Mouse (Mus musculus): Measurements from ENCODE around the gene Usf3. TPM values are rescaled to one million over a fixed set of nuclear protein-coding genes. Genes with fewer than 3 reads are reported as not detected.

Usf3 gene
- polyA plus RNA-seq, 2 experiments from 2014 or later: 3.9 to 5.2 TPM

GRCm38 (mm10) chr16:44173966-44174530, 1.0 kb downstream of the Usf3 start:
- ATAC-seq: no peak

DNA sequence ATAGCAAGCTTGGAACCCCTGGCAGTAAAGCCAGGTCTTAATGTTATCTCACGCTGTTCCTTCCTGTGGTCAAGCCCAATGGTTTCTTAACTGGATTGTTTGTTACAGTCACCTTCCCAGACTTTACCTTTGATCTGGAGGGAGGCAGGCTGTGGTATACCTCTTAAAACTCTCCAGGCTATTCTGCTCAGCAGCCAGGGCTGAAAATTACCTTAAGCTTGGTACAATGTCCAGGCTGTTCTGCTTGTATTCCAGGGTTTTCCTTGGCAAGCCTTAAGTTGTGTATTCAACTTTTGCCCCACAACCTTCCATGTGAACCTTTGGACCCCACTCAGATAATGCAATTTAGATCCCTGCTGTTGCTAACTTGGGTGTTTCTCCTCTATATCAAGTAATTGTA, 2.0 kb downstream of the Usf3 start:
- ATAC-seq: no peak

DNA sequence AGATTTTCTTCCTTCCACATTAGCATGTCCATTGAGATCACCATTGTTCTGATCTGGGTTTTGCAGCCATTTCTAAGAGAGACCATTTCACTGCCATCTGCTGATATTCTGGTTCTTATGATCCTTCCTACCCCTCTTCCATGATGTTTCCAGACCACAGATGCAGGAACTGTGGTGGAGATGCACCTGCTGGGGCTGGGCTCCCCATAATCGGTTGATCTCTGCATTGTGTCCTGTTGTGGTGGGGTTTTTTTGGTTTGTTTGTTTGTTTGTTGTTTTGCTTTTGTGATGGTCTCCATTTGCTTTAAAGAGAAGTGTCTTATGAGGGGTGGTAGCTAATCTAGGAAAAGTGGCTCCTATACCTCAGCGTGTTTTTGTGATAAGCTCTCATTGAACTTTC, 3.5 kb downstream of the Usf3 start:
- no peak for ATAC-seq

- no peak for ATAC-seq
Measured at GRCm38 (mm10) chr16:44178555-44178954, 5.5 kb downstream of the Usf3 start.

DNA sequence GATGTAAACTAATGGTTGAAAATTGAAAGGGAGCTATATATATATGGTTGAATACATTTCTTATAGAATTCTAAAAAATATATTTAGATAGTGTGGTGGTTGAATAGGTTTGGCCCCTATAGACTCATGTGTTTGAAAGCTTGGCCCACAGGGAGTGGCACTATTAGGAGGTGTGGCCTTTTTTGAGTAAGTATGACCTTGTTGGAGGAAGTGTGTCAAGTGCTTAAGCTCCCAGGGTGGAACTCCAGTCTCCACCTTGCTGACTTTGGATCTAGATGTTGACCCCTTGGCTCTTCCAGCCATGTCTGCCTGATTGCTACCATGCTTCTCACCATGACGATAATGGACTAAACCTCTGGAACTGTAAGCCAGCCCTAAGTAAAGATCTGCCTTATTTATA, 9.6 kb downstream of the Usf3 start:
- ATAC-seq: no peak

DNA sequence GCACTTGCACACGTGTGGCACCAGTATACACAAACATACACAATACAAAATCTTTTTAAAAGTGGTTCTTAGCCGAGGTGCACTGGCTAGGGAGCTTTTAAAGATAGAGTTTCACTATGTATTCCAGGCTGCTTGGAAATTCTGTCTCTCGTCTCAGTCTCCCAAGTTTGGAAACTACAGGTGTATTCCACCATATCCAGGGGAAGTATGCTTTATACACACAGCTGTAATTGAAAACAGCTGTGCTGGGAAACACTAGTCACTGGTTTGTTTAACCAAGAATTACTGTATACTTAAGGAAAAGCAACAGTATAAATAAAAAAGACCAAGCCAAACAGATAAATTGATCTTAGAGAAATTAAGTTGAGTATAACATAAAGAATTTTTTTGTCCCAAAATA, 11.7 kb downstream of the Usf3 start:
- ATAC-seq: no peak

DNA sequence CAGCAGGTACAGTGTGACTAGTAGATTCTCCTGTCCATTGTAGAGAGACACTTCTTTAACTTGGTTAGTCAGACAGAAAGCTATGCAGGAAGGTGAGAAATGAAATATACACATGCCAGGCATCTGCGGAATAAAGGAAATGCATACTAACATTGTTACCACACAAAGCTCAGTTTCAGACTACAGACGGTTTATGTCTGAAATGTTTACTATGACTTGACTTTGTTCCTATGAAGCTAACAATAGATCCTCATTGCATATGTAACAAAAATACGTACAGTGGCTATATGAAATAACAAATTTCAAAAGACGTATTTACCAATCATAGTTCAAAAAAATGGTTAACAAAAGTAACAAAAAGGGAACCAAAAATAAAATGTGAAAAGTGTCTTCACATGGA, 14.1 kb downstream of the Usf3 start:
- ATAC-seq: no peak

- ATAC-seq: no peak
Measured at GRCm38 (mm10) chr16:44188766-44189165, 15.7 kb downstream of the Usf3 start.

DNA sequence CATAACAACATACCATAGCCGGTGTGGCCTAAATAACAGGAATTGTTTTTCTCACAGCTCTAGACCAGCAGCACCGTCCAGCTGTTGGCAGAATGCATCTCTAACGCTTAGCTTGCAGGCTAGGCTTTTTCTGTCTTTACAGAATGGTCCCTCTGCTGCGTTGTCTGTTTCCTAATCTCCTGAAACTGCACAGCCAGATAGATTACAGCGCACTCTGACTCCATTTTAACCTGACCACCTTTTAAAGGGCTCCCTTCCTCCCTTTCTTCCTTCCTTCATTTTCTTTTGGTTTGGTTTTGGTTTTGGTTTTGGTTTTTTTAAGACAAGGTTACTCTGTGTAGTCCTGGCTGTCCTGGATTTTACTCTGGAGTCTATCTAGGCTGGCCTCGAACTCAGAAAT, 17.0 kb downstream of the Usf3 start:
- peak; percentile 83 for ATAC-seq

DNA sequence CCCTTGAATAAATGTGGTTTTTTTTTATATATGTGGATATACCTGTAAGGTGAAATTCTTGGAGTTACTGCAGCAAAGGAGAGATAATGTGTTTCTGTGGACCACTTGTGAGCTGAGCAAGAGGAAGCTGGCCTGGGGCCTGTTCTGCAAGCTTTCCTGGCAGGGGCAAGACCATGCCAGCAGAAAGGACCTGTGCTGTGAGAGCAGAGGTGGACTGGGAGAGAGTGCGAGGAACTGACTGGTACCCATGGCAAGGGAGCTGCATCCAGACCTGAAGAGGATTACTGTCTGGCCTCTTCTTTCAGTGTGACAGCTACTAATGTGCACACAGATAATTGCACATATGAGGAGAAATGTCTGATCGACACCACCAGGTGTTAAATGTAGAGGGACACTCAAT, 17.9 kb downstream of the Usf3 start:
- no peak for ATAC-seq

GRCm38 (mm10) chr16:44199066-44199703, 26.1 kb downstream of the Usf3 start:
- no peak for ATAC-seq

- ATAC-seq: no peak
Measured at GRCm38 (mm10) chr16:44200146-44200545, 27.1 kb downstream of the Usf3 start.

DNA sequence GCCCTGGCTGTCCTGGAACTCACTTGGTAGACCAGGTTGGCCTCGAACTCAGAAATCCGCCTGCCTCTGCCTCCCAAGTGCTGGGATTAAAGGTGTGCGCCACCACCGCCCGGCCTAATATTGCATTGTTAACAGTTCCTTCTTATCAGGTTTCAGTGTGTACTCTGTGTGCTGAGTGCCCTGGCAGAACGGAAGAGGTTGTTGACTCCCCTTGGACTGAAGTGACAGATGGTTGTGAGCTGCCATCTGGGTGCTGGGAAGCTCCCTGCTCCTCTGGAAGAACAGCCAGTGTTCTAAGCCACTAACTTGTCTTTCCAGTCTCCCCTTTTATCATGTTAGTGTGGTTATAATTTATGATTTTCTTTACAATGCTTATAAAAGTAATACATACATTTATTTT, 31.3 kb downstream of the Usf3 start:
- ATAC-seq: no peak

DNA sequence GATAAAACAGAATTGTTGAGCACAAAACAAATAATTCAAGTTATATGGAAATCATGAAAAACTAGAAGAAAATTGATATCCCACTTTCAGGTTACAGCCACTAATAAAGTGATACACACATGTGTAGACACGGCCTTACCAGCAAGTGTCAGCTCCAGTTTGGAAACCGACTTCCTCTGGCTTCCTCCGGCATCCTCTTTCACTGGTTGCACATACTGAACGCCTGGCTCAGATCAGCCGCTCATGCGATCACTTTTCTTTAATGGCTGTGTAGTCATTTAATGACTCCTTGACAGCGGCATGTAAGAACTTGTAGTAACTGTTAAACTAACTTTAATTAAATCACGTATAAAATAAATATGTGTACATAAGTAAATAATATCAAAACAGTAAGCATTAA, 32.9 kb downstream of the Usf3 start:
- no peak for ATAC-seq

DNA sequence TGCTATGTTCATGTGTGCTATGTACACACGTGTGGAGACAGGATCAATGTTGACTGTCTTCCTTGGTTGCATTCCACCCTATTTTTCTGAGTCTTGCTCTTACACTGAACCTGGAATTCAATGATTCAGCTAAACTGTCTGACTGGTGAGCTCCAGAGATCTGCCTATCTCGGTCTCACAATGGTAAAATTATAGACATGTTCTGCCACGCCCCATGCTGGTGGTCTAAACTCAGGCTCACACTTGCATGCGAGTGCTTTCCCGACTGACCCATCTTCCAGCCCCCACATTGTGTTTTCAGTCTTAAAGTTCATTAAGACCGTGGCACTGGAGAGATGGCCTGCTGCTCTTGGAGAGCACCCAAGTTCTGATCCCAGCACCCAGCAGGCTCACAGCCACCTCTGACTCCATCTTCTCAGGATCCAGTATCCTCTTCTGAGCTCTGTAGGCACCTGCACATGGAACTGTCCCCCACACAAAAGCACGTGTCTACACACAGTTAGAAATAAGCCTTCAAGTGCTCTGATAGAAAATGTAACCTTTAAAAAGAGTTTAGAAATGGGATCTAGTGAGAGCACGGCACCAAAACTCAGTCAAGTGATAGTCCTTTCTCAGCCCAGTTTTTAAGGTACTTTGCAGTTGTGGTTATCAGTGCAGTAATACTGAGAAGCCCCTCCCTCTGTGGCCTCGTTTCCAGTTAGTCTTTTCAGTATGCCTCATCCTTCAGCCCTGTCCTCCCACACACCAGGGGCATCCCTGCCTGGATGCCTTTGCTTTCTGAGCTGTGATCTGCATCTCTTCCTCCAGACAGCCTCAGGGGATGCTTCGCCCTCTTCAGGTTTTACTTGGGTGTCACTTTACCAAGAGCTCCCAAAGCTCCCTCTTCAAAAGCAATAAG, 37.4 kb downstream of the Usf3 start:
- peak; percentile 32 for ATAC-seq

GRCm38 (mm10) chr16:44211054-44211414, 38.0 kb downstream of the Usf3 start:
- ATAC-seq: no peak

GRCm38 (mm10) chr16:44212703-44213102, 39.7 kb downstream of the Usf3 start:
- ATAC-seq: no peak

GRCm38 (mm10) chr16:44215513-44215912, 42.5 kb downstream of the Usf3 start:
- ATAC-seq: no peak

GRCm38 (mm10) chr16:44216417-44216816, 43.4 kb downstream of the Usf3 start:
- no peak for ATAC-seq

DNA sequence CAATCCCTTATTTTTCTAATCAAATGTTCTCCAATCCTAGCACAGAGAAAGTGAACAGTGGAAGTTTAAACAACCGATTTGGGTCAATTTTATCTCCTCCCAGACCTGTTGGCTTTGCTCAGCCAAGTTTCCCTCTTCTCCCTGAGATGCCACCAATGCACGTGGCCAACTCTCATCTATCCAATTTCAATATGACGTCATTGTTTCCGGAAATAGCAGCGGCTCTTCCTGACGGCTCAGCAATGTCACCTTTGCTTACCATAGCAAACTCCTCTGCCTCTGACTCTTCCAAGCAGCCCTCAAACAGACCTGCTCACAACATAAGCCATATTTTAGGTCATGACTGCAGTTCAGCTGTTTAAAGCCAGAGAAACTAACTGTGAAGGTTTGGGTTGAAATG, 48.4 kb downstream of the Usf3 start:
- ATAC-seq: no peak

- ATAC-seq: no peak
Measured at GRCm38 (mm10) chr16:44226706-44227291, 53.8 kb downstream of the Usf3 start.

- no peak for ATAC-seq
Measured at GRCm38 (mm10) chr16:44233019-44233418, 60.0 kb downstream of the Usf3 start.

DNA sequence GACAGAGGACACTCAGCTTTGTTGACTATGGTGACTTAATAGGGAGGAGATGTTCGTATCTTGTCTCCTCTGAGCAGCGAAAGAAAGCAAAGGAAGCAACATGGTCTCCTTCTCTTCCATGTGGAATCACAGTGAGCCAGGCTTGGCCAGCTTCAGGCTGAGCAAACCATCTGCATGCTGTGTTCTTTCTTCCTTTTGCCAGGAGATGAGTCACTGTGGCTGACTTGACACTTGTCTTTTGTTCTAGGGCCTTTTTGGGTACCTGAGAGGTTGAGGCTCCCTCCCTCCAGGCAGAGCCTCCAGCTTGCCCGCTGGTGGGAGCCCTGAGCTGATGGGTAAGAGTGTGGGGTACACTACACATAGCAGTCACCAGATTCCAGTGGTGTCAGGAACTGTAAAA, 64.8 kb downstream of the Usf3 start:
- ATAC-seq: no peak

DNA sequence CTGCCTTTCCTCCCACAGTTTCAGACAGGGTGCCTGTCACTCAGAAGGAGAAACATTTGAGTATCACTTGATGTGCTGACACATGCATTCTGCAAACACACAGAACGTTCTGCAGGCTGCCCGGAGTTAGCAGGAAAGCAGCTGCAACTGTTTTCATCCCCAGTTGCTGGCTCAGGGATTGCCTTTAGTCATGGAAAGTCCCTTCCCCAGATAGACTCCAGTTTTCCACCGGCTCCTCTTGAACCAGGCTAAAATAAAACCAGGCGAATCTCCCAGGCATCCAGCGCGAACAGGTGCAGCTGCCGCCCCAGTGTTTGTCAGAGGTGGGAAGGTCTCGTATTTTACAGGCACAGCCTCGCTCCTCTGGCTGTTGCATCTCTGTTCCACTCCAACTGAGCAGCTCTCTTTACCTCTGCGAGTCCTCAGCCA, 65.8 kb downstream of the Usf3 start:
- no peak for ATAC-seq
